Mouse (Mus musculus) ES-E14 (cell line): Measurements from ENCODE around the gene Fam133b.

Source experiments
- CHD2 ChIP-seq: IDR thresholded peaks from 2 replicates; pipeline ENCODE4 v1.6.1; 2014; ENCODE audit warnings: mild to moderate bottlenecking, low read depth, low read length, inconsistent platforms
- HCFC1 ChIP-seq: IDR thresholded peaks from 2 replicates; pipeline ENCODE4 v1.6.1; 2012; ENCODE audit warnings: low read length, inconsistent platforms, borderline replicate concordance; ENCODE audit not compliant: insufficient read depth
- MAFK ChIP-seq: IDR thresholded peaks from 2 replicates; pipeline ENCODE4 v1.6.1; 2014; ENCODE audit warnings: mild to moderate bottlenecking, low read depth, low read length, inconsistent platforms; ENCODE audit not compliant: insufficient read depth
- ZC3H11A ChIP-seq: IDR thresholded peaks from 2 replicates; pipeline ENCODE4 v1.6.1; 2012; ENCODE audit warnings: low read depth, mild to moderate bottlenecking, inconsistent platforms, low read length, borderline replicate concordance
- ZNF384 ChIP-seq: IDR thresholded peaks from 2 replicates; pipeline ENCODE4 v1.6.1; 2012; ENCODE audit warnings: low read depth, low read length, inconsistent platforms

- TF ChIP-seq HCFC1 (no peak), CHD2 (no peak), MAFK (no peak), ZNF384 (no peak), ZC3H11A (no peak)
Measured at GRCm38 (mm10) chr5:3538505-3539472, 4.8 kb upstream of the Fam133b start.
